Mouse (Mus musculus) midbrain, embryonic 16.5 days (tissue): ENCODE data around the gene Gm20503. TPM values are rescaled to one million over a fixed set of nuclear protein-coding genes. Genes with fewer than 3 reads are reported as not detected.

Experiments
- ATAC-seq: fragments of 200-750 bp; cut with Nextera tagmentation; 2 replicates; pipeline ENCODE4 v1.8.0; 2017; ENCODE audit warnings: moderate TSS enrichment
- H3K27ac ChIP-seq: fragments of 300-500 bp; sonication (generic); 2 replicates; pipeline ENCODE4 v1.5.1; 2014; ENCODE audit warnings: mild to moderate bottlenecking, low read length, mixed read lengths
- H3K27me3 ChIP-seq: fragments of 300-500 bp; sonication (generic); 2 replicates; pipeline ENCODE4 v1.6.1; 2014; ENCODE audit warnings: low read depth, low read length, mixed read lengths; ENCODE audit not compliant: control insufficient read depth, insufficient read depth
- H3K36me3 ChIP-seq: fragments of 300-500 bp; sonication (generic); 2 replicates; pipeline ENCODE4 v1.6.1; 2014; ENCODE audit warnings: mild to moderate bottlenecking, low read length, moderate library complexity, mixed read lengths; ENCODE audit not compliant: control insufficient read depth, insufficient read depth
- H3K4me1 ChIP-seq: fragments of 300-500 bp; sonication (generic); 2 replicates; pipeline ENCODE4 v1.6.1; 2014; ENCODE audit warnings: mild to moderate bottlenecking, low read length, mixed read lengths; ENCODE audit not compliant: control insufficient read depth, insufficient read depth
- H3K4me2 ChIP-seq: fragments of 300-500 bp; sonication (generic); 2 replicates; pipeline ENCODE4 v1.6.1; 2014; ENCODE audit warnings: mild to moderate bottlenecking, low read length, mixed read lengths
- H3K4me3 ChIP-seq: fragments of 300-500 bp; sonication (generic); 2 replicates; pipeline ENCODE4 v1.5.1; 2014; ENCODE audit warnings: low read depth, mild to moderate bottlenecking, low read length, moderate library complexity, mixed read lengths
- H3K9ac ChIP-seq: fragments of 300-500 bp; sonication (generic); 2 replicates; pipeline ENCODE4 v1.6.1; 2014; ENCODE audit warnings: low read depth, low read length, mixed read lengths
- H3K9me3 ChIP-seq: fragments of 300-500 bp; sonication (generic); replicated peaks from 2 replicates; pipeline ENCODE4 v1.6.1; 2014; ENCODE audit warnings: mild to moderate bottlenecking, low read length, mixed read lengths; ENCODE audit not compliant: control insufficient read depth, poor library complexity, severe bottlenecking
- WGBS: fragments of 180-500 bp; shearing (Covaris S2); extraction: QIAGEN DNeasy Blood & Tissue Kit; methylation state at CpG from one replicate; pipeline ENCODE4 v1.1.7; 2014; 5-methylcytosine and 5-hydroxymethylcytosine counted together
- polyA plus RNA-seq: library from polyadenylated mRNA; unstranded; fragments of >200 nt; fragmentation: Nextera tagmentation; extraction: Ambion mirVana; gene quantifications from 2 replicates; pipeline ENCODE4 v1.2.1, GENCODE M21; 2015

Gene Gm20503
- 6.4 and 7.6 TPM in 2 replicates for polyA plus RNA-seq

DNA sequence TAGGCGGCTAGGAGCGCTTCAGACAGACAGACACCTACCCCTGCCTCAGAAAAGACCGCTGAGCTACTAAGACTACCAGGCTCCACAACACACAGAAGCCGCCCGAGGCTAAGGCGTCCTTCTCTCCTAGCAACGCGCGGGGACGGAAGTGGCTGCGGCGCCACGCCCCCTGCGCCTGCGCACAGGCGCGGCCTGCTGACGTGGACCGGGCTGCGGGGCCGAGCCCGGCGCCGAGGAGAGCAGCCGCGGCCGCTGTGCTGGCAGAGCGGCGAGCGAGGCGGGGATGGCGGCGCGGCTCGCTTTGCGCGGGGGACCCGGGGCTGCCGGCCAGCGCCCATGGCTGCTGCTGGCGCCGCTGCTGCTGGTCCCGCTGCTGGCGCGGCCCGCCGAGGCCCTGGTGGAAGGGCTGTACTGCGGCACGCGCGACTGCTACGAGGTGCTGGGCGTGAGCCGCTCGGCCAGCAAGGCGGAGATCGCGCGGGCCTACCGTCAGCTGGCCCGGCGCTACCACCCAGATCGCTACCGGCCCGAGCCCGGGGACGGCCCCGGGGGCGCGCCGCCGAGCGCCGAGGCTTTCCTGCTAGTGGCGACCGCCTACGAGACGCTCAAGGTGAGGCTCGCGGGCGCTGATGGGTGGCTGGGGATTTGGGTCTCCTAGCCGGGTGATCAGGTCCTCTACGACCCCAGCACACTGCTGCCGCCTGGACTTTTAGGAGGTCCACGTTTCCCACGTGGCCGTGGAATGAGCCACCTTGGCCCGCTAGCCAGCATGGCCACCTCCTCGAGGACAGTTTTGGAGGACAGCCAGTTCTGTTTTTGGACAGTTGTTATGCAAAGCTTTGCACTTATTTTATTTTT is at the start of gene Gm20503:
Gm20503 (plus strand) TSS at position 263 of the 858 bp plus-strand sequence.
- H3K9me3 ChIP-seq, result no peaks in the 10 kb centered on the region
- H3K27ac ChIP-seq, result peak within 1 kb of the TSS; percentile 86
- ATAC-seq, result peak; percentile 99
- H3K9ac ChIP-seq, result peak within 1 kb of the TSS; percentile 89
- H3K27me3 ChIP-seq, result no peaks in the 10 kb centered on the region; the same call in 1 of the 2 replicates
- peaks cover 32% of the 10 kb centered on the region for H3K4me1 ChIP-seq
- WGBS, result under 1% methylated on average over 86 of the region's 89 CpGs
- H3K36me3 ChIP-seq, result no peaks in the 10 kb centered on the region
- H3K4me2 ChIP-seq, result peak within 1 kb of the TSS; percentile 69
- peak within 1 kb of the TSS; percentile 56 for H3K4me3 ChIP-seq

DNA sequence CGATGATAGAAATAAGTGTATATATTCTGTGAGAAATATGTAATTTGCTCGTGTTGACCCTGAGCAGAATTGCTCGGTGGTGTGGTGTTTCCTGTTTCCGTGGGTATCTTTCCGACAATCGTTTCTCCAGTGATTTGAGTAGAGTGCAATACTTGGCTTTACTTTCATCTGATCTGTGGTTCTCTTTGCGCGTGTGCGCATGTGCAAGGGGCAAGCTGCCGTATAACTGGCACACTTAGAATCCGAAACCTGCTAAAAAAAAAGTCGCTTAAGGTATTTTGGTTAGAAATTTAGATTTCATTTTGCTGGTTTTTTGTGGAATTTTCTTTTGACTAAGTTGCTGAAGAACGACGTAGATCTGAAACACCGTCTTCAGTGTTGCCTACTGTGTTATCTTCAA is 41.3 kb upstream of the Gm20503 start:
- WGBS, result 96% methylated on average over 15 of the region's 15 CpGs
- no peak for ATAC-seq
- Histone ChIP-seq H3K4me3 (no peak overlapping the region), H3K27me3 (no peaks in the 10 kb centered on the region), H3K36me3 (peaks cover 15% of the 10 kb centered on the region), H3K9me3 (no peaks in the 10 kb centered on the region), H3K4me1 (no peaks in the 10 kb centered on the region), H3K4me2 (no peak overlapping the region), H3K27ac (no peak overlapping the region), H3K9ac (no peak overlapping the region)

DNA sequence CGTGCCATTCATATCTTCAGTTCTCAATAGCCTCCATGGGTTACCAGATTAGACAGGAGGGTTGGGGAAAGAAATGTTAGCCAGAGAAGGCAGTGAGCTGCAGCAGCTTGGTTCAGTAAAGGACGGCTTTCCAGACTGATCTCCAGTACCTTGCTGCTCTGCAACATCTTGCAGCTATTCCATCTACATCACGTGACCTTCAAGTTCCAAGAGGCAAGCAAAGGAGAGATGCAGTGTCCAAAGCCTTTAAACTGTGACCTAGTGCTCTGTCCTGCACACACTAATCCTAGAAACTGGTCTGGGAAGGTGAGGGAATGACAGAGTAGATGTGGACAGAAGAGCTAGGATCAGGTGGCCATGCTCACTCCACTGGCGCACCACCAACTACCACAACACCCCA is 39.7 kb upstream of the Gm20503 start:
- H3K4me2 ChIP-seq, result no peak overlapping the region
- H3K27ac ChIP-seq, result no peak overlapping the region
- WGBS, result 91% methylated on average over 4 of the region's 4 CpGs
- H3K4me1 ChIP-seq, result no peaks in the 10 kb centered on the region
- H3K27me3 ChIP-seq, result no peaks in the 10 kb centered on the region
- no peak for ATAC-seq
- H3K9me3 ChIP-seq, result no peaks in the 10 kb centered on the region
- no peak overlapping the region for H3K9ac ChIP-seq
- no peak overlapping the region for H3K4me3 ChIP-seq
- H3K36me3 ChIP-seq, result peaks cover 4% of the 10 kb centered on the region; the same call in 1 of the 2 replicates

DNA sequence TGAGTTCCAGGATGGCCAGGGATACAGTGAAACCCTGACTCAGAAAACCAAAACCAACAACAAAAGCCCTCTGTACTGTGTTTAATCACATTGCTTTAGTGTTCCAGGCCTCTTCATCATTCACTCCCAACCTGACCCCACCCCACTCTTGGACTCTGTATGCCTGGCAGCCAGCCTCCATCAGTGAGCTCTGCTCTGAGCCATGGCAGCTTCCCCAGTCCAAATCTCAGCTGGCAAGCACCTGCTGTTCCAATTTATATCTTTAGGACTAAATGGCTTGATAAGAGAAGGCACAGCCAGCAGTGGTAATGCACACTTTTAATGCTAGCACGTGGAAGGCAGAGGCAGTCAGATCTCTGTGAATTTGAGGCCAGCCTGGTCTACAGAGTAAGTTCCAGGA is 37.9 kb upstream of the Gm20503 start:
- WGBS, result 86% methylated on average over 1 of the region's 1 CpGs
- Histone ChIP-seq H3K4me3 (no peak overlapping the region), H3K4me1 (no peaks in the 10 kb centered on the region), H3K27me3 (no peaks in the 10 kb centered on the region), H3K9ac (no peak overlapping the region), H3K36me3 (no peaks in the 10 kb centered on the region), H3K27ac (no peak overlapping the region), H3K9me3 (no peaks in the 10 kb centered on the region), H3K4me2 (no peak overlapping the region)
- ATAC-seq, result no peak

DNA sequence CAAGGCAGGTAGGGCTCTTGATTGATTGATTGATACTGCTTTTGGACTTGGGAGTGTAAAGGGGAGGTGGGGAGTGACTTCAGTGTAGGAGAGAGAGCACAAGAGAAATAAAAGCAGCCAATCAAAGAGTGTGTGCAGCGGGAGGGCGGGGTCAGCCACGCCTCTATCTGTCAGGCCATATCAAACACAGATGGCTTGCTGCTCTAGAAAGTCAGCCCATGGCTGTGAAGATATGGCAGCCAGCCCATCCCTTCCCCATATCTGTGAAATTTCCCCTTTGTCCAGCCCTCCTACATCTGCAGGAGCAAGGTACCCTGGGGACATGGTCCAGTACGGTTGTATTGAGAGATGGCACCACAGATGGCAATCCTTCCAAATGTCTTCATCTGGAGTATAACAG is 32.3 kb upstream of the Gm20503 start:
- no peak overlapping the region for H3K4me3 ChIP-seq
- no peak overlapping the region for H3K27ac ChIP-seq
- no peaks in the 10 kb centered on the region for H3K9me3 ChIP-seq
- H3K9ac ChIP-seq, result no peak overlapping the region
- no peak for ATAC-seq
- H3K4me1 ChIP-seq, result no peaks in the 10 kb centered on the region
- H3K4me2 ChIP-seq, result no peak overlapping the region
- H3K36me3 ChIP-seq, result no peaks in the 10 kb centered on the region
- H3K27me3 ChIP-seq, result no peaks in the 10 kb centered on the region
- WGBS, result 95% methylated on average over 4 of the region's 4 CpGs

DNA sequence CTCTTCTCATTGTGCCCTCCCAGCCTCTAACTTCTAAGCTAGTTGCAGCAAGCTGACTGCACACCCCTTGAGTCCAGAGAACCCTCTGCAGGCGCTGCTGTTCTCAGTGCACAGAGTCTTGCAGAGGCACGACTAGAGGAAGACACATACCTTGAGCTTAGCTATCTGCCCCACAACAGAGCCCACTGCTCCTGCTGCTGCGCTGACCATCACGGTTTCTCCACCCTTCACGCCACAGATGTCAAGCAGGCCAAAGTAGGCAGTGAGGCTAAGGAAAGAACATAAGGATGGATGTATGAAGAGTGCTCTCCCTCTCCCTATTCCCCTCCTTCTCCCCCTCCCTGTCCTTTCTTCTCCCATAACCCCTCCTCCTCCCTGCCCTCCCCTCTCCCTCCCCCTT is 27.3 kb upstream of the Gm20503 start:
- Histone ChIP-seq H3K9me3 (no peaks in the 10 kb centered on the region), H3K36me3 (no peaks in the 10 kb centered on the region), H3K9ac (no peak overlapping the region), H3K4me2 (no peak overlapping the region), H3K4me3 (no peak overlapping the region), H3K27ac (no peak overlapping the region), H3K27me3 (no peaks in the 10 kb centered on the region), H3K4me1 (no peaks in the 10 kb centered on the region)
- 83% methylated on average over 5 of the region's 5 CpGs for WGBS
- ATAC-seq, result no peak

DNA sequence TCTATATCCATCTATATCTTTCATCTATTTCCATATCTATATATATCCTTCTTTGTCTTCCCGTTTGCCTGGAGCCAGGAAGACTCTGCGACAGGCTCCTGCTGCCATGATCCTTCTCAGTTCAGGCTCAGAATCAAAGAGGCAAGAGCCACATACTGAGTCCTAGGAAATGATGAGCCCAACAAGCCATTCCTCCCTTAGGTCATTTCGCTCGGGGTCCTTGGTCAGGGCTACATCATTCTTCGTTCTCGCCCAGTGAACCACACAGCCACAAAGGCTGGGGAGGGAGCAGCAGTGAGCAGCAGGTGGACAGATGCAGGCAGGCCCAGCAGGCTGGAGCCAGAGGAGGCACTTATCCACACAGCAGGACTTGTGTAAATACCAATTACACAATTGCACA is 21.6 kb upstream of the Gm20503 start:
- no peak for ATAC-seq
- H3K4me2 ChIP-seq, result no peak overlapping the region
- no peak overlapping the region for H3K4me3 ChIP-seq
- H3K9me3 ChIP-seq, result no peaks in the 10 kb centered on the region
- no peaks in the 10 kb centered on the region for H3K36me3 ChIP-seq
- H3K9ac ChIP-seq, result no peak overlapping the region
- no peak overlapping the region for H3K27ac ChIP-seq
- WGBS, result 76% methylated on average over 6 of the region's 6 CpGs
- H3K27me3 ChIP-seq, result no peaks in the 10 kb centered on the region
- peaks cover 3% of the 10 kb centered on the region for H3K4me1 ChIP-seq

DNA sequence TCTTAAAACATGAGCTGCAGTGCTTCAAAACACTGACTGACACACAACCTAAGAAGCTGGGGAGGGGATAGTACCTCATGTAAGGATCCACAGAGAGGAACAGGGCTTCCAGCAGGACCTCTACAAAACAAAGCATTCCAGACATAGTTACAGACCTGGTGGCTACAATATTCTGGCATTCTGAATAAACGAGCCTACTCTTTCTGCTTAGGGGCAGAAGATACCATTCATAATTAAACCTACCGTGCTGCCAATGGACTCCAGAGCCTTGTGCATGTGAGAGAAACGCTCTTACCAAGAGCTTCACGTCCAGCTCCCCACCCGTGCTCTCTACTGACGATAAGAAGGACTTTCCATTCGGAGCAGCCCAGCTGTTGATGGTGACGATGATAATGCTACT is 20.2 kb upstream of the Gm20503 start:
- no peak overlapping the region for H3K9ac ChIP-seq
- H3K4me3 ChIP-seq, result no peak overlapping the region
- ATAC-seq, result no peak
- no peaks in the 10 kb centered on the region for H3K9me3 ChIP-seq
- H3K36me3 ChIP-seq, result no peaks in the 10 kb centered on the region
- H3K4me2 ChIP-seq, result no peak overlapping the region
- no peaks in the 10 kb centered on the region for H3K27me3 ChIP-seq
- peaks cover 11% of the 10 kb centered on the region for H3K4me1 ChIP-seq
- 87% methylated on average over 8 of the region's 8 CpGs for WGBS
- no peak overlapping the region for H3K27ac ChIP-seq

DNA sequence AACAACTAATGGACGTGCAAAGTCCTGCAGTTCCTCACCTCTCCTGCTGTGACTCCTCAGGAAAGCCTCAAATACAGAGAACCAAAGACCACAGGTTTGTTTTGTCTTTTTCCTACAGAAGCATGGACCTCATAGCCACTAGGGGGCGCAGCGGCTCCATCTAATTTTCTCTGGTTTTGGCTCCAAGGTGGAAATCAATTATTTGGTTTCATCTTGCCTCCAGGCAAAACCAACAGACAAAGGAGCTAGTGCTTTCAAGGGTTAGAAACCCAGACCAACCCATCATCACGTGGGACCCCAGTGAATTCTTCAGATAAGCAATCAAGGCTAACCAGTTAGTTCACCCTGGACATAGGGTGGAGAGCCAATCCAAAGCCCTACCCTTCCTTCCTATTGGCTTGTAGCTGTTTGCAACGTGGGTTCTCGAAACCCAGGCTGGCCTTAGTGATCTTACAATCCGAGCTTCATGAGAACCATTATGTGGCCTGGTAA is 17.8 kb upstream of the Gm20503 start:
- no peak for ATAC-seq
- H3K4me2 ChIP-seq, result no peak overlapping the region
- H3K9me3 ChIP-seq, result no peaks in the 10 kb centered on the region
- H3K4me1 ChIP-seq, result peaks cover 11% of the 10 kb centered on the region
- H3K36me3 ChIP-seq, result no peaks in the 10 kb centered on the region
- no peak overlapping the region for H3K27ac ChIP-seq
- WGBS, result 22% methylated on average over 7 of the region's 7 CpGs
- H3K4me3 ChIP-seq, result no peak overlapping the region
- no peaks in the 10 kb centered on the region for H3K27me3 ChIP-seq
- H3K9ac ChIP-seq, result no peak overlapping the region
